Mouse (Mus musculus): ENCODE data around the gene Evi2a. TPM values are rescaled to one million over a fixed set of nuclear protein-coding genes. Genes with fewer than 3 reads are reported as not detected.
A peak's percentile ranks its signal among the peaks of the same experiment; 100 is the strongest.

Gene Evi2a
- total and polyA plus RNA-seq, 2 experiments from 2014 or later: 2.0 to 2.5 TPM

- H3K27ac ChIP-seq (ENCODE audit: low read depth): no peak within 1 kb of the TSS
- 51% methylated on average over 8 of the region's 8 CpGs for WGBS
- no peak within 1 kb of the TSS for H3K9ac ChIP-seq (replicated peaks; ENCODE audit: low read depth, low read length)
- no peak for TF ChIP-seq EP300 (IDR thresholded peaks at IDR 0.05; ENCODE audit: low read depth)
- no peak for TF ChIP-seq CTCF (IDR thresholded peaks at IDR 0.05; ENCODE audit: low read depth)
- H3K36me3 ChIP-seq (replicated peaks; ENCODE audit: control insufficient read depth, insufficient read depth, low read length): no peaks in the 10 kb centered on the region
- H3K4me1 ChIP-seq (ENCODE audit: control insufficient read depth, insufficient read depth): no peaks in the 10 kb centered on the region
- no peaks in the 10 kb centered on the region for H3K27me3 ChIP-seq (ENCODE audit: control insufficient read depth, insufficient read depth, low read length)
- no peaks in the 10 kb centered on the region for H3K9me3 ChIP-seq (replicated peaks; ENCODE audit: control insufficient read depth, low read length)
- no peak within 1 kb of the TSS for H3K4me3 ChIP-seq (ENCODE audit: low read depth, low read length)
- no peak within 1 kb of the TSS for H3K4me2 ChIP-seq (ENCODE audit: low read depth, low read length)
- no peak for DNase-seq (ENCODE audit: low spot score)
- ATAC-seq (ENCODE audit: insufficient read depth, low read depth): no peak
Observed at GRCm38 (mm10) chr11:79503845-79504244, 26.6 kb downstream of the Evi2a start, which contains the start of gene Omg. TSS of gene Omg (minus strand) at chr11:79504084.

GRCm38 (mm10) chr11:79502917-79503316, 27.5 kb downstream of the Evi2a start:
- no peaks in the 10 kb centered on the region for H3K27me3 ChIP-seq (ENCODE audit: control insufficient read depth, insufficient read depth, low read length)
- H3K4me1 ChIP-seq (ENCODE audit: control insufficient read depth, insufficient read depth): no peaks in the 10 kb centered on the region
- no peaks in the 10 kb centered on the region for H3K9me3 ChIP-seq (replicated peaks; ENCODE audit: control insufficient read depth, low read length)
- H3K9ac ChIP-seq (replicated peaks; ENCODE audit: low read depth, low read length): no peak overlapping the region
- no peak overlapping the region for H3K27ac ChIP-seq (ENCODE audit: low read depth)
- DNase-seq (ENCODE audit: low spot score) (no peak), ATAC-seq (ENCODE audit: insufficient read depth, low read depth) (no peak)
- H3K36me3 ChIP-seq (replicated peaks; ENCODE audit: control insufficient read depth, insufficient read depth, low read length): no peaks in the 10 kb centered on the region; the same call in 1 of the 2 replicates
- WGBS: 77% methylated on average over 2 of the region's 2 CpGs
- no peak overlapping the region for H3K4me2 ChIP-seq (ENCODE audit: low read depth, low read length)
- TF ChIP-seq EP300 (IDR thresholded peaks at IDR 0.05; ENCODE audit: low read depth): no peak
- no peak for TF ChIP-seq CTCF (IDR thresholded peaks at IDR 0.05; ENCODE audit: low read depth)
- no peak overlapping the region for H3K4me3 ChIP-seq (ENCODE audit: low read depth, low read length)

- peak overlapping the region; percentile 15; the same call in 1 of the 2 replicates for H3K27ac ChIP-seq (ENCODE audit: low read depth)
- ATAC-seq (ENCODE audit: insufficient read depth, low read depth): no peak
- DNase-seq (ENCODE audit: low spot score): no peak
- no peak overlapping the region for H3K9ac ChIP-seq (replicated peaks; ENCODE audit: low read depth, low read length)
- no peak overlapping the region for H3K4me3 ChIP-seq (ENCODE audit: low read depth, low read length)
- H3K36me3 ChIP-seq (replicated peaks; ENCODE audit: control insufficient read depth, insufficient read depth, low read length): no peaks in the 10 kb centered on the region; the same call in 1 of the 2 replicates
- no peak for TF ChIP-seq EP300 (IDR thresholded peaks at IDR 0.05; ENCODE audit: low read depth)
- H3K27me3 ChIP-seq (ENCODE audit: control insufficient read depth, insufficient read depth, low read length): no peaks in the 10 kb centered on the region
- no peaks in the 10 kb centered on the region for H3K9me3 ChIP-seq (replicated peaks; ENCODE audit: control insufficient read depth, low read length)
- H3K4me1 ChIP-seq (ENCODE audit: control insufficient read depth, insufficient read depth): peaks cover 6% of the 10 kb centered on the region; the same call in 1 of the 2 replicates
- H3K4me2 ChIP-seq (ENCODE audit: low read depth, low read length): peak overlapping the region; percentile 24
- WGBS: 61% methylated on average over 10 of the region's 10 CpGs
Observed at GRCm38 (mm10) chr11:79494976-79495800, 35.2 kb downstream of the Evi2a start.

GRCm38 (mm10) chr11:79484721-79485120, 45.7 kb downstream of the Evi2a start:
- Histone ChIP-seq H3K27ac (ENCODE audit: low read depth) (no peak overlapping the region), H3K9me3 (replicated peaks; ENCODE audit: control insufficient read depth, low read length) (no peaks in the 10 kb centered on the region), H3K4me2 (ENCODE audit: low read depth, low read length) (no peak overlapping the region), H3K4me1 (ENCODE audit: control insufficient read depth, insufficient read depth) (no peaks in the 10 kb centered on the region), H3K27me3 (ENCODE audit: control insufficient read depth, insufficient read depth, low read length) (no peaks in the 10 kb centered on the region), H3K4me3 (ENCODE audit: low read depth, low read length) (no peak overlapping the region), H3K9ac (replicated peaks; ENCODE audit: low read depth, low read length) (no peak overlapping the region), H3K36me3 (replicated peaks; ENCODE audit: control insufficient read depth, insufficient read depth, low read length) (peaks cover 11% of the 10 kb centered on the region)
- TF ChIP-seq EP300 (IDR thresholded peaks at IDR 0.05; ENCODE audit: low read depth) (no peak), CTCF (IDR thresholded peaks at IDR 0.05; ENCODE audit: low read depth) (no peak)
- DNase-seq (ENCODE audit: low spot score) (no peak), ATAC-seq (ENCODE audit: insufficient read depth, low read depth) (no peak)

GRCm38 (mm10) chr11:79483876-79484528, 46.4 kb downstream of the Evi2a start:
- no peak overlapping the region for H3K4me2 ChIP-seq (ENCODE audit: low read depth, low read length)
- WGBS: 84% methylated on average over 7 of the region's 7 CpGs

More at GRCm38 (mm10) chr11:79483876-79484528, 46.4 kb downstream of the Evi2a start:
- DNase-seq (ENCODE audit: low spot score) (no peak), ATAC-seq (ENCODE audit: insufficient read depth, low read depth) (no peak)
- H3K4me3 ChIP-seq (ENCODE audit: low read depth, low read length): no peak overlapping the region
- H3K4me1 ChIP-seq (ENCODE audit: control insufficient read depth, insufficient read depth): no peaks in the 10 kb centered on the region
- TF ChIP-seq EP300 (IDR thresholded peaks at IDR 0.05; ENCODE audit: low read depth) (no peak), CTCF (IDR thresholded peaks at IDR 0.05; ENCODE audit: low read depth) (no peak)
- no peaks in the 10 kb centered on the region for H3K9me3 ChIP-seq (replicated peaks; ENCODE audit: control insufficient read depth, low read length)
- H3K36me3 ChIP-seq (replicated peaks; ENCODE audit: control insufficient read depth, insufficient read depth, low read length): peaks cover 11% of the 10 kb centered on the region
- H3K27me3 ChIP-seq (ENCODE audit: control insufficient read depth, insufficient read depth, low read length): no peaks in the 10 kb centered on the region
- H3K27ac ChIP-seq (ENCODE audit: low read depth): no peak overlapping the region
- H3K9ac ChIP-seq (replicated peaks; ENCODE audit: low read depth, low read length): no peak overlapping the region

All from heart, postnatal 0 days (tissue).